ENCODE assay signal across 8 mouse cellular contexts in the genomic region with DNA sequence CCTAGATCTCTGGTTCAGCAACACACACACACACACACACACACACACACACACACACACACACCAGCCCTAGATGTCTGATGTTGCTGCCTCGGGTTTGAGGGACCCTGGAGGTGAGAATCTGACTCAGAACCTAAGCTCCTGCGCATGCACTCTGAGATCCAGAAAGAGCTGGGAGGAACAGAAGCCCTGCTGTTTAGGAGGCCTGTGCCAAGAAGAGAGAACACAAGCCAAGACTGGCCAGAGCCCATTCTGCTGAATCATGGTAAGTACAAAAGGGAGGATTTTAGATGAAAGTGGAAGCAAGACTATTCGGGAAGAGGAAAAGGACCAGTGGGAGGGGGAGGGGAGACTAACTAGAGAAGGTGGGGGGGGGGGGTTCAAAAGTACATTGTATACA.
DNase-seq lines count a peak whose midpoint lies in the region; ATAC-seq and TF ChIP-seq lines count a peak whose summit lies in the region.
"Had no signal": no experiment of that assay in that cellular context is flagged by ENCODE, and none has a peak within 500 bp of the region (broad histone marks: within the 10 kb centered on the region; RNA-seq: fewer than 3 reads in every experiment).

No protein-coding gene starts in this region.

- ATAC-seq in frontal cortex, adult (ENCODE audit: low TSS enrichment): peak; percentile 91
- ATAC-seq in lung, embryonic 15.5 days (ENCODE audit: borderline replicate concordance, extremely low read depth, low FRiP score, low TSS enrichment): peak; percentile 71
- peak; percentile 65; the same call in 1 of the 2 replicates for ATAC-seq in stomach, postnatal 0 days (ENCODE audit: low FRiP score, low TSS enrichment)
- ATAC-seq in erythroid progenitor cell, adult 5-6 weeks (replicated peaks; ENCODE audit: low FRiP score, poor library complexity, severe bottlenecking): no peak

- H3K27ac ChIP-seq in lung, embryonic 15.5 days: no peak overlapping the region
- H3K27ac ChIP-seq in stomach, postnatal 0 days (replicated peaks): no peak overlapping the region

- no peak for TF ChIP-seq CTCF in stomach, postnatal 0 days (IDR thresholded peaks at IDR 0.05; ENCODE audit: low read depth)

- H3K4me1 ChIP-seq in lung, embryonic 15.5 days: no peaks in the 10 kb centered on the region
- H3K4me1 ChIP-seq in stomach, postnatal 0 days (replicated peaks; ENCODE audit: control insufficient read depth, insufficient read depth): no peaks in the 10 kb centered on the region

- H3K4me3 ChIP-seq in lung, embryonic 15.5 days: no peak overlapping the region
- no peak overlapping the region for H3K4me3 ChIP-seq in stomach, postnatal 0 days (ENCODE audit: low read depth, low read length)
- H3K4me3 ChIP-seq: myocyte had no signal

- H3K9me3 ChIP-seq in lung, embryonic 15.5 days: no peaks in the 10 kb centered on the region
- H3K9me3 ChIP-seq in stomach, postnatal 0 days (ENCODE audit: control insufficient read depth, low read length): no peaks in the 10 kb centered on the region

- H3K36me3 ChIP-seq in lung, embryonic 15.5 days: no peaks in the 10 kb centered on the region
- H3K36me3 ChIP-seq in stomach, postnatal 0 days (ENCODE audit: control insufficient read depth, insufficient read depth, low read length): no peaks in the 10 kb centered on the region

- H3K9ac ChIP-seq in lung, embryonic 15.5 days: no peak overlapping the region
- no peak overlapping the region for H3K9ac ChIP-seq in stomach, postnatal 0 days (ENCODE audit: low read length)

- no peak overlapping the region; the same call in 1 of the 2 replicates for H3K4me2 ChIP-seq in lung, embryonic 15.5 days
- H3K4me2 ChIP-seq in stomach, postnatal 0 days (replicated peaks; ENCODE audit: low read depth): no peak overlapping the region

- peak; percentile 85 for DNase-seq in Muller cell, postnatal 12 days (ENCODE audit: inconsistent ontology term)
- DNase-seq in R1 (ENCODE audit: low read depth, low spot score): peak; percentile 29
- peak; percentile 56 for DNase-seq in kidney, adult 9 months
- DNase-seq in stomach, postnatal 0 days (ENCODE audit: low spot score): peak; percentile 24

- no peak for TF ChIP-seq EP300 in stomach, postnatal 0 days (optimal IDR thresholded peaks at IDR 0.05)

- 32% methylated on average over 3 of the region's 3 CpGs for WGBS in lung, embryonic 15.5 days
- WGBS in stomach, postnatal 0 days: 20% methylated on average over 3 of the region's 3 CpGs

- H3K27me3 ChIP-seq in lung, embryonic 15.5 days: no peaks in the 10 kb centered on the region
- H3K27me3 ChIP-seq in stomach, postnatal 0 days (ENCODE audit: control insufficient read depth, insufficient read depth, low read length): no peaks in the 10 kb centered on the region

Comparison
In these comparisons a context has a peak if more than half of its experiments do, and no peak if none do; other contexts are left out.
1. DNase-seq: peak in every context shown above with its lines; median percentile 85 in Muller cell, postnatal 12 days; 56 in kidney, adult 9 months; 29 in R1; 24 in stomach, postnatal 0 days.